Mouse (Mus musculus): Measurements from ENCODE around the gene Slc25a15.
A peak's percentile ranks its signal among the peaks of the same experiment; 100 is the strongest.

Gene Slc25a15

GRCm38 (mm10) chr8:22398142-22398951, at the start of gene Slc25a15:
Gene Slc25a15 (minus strand): TSS chr8:22398597.
- peak; percentile 93 for DNase-seq (ENCODE audit: low spot score)

GRCm38 (mm10) chr8:22411971-22412370, 13.6 kb upstream of the Slc25a15 start:
- peak; percentile 29 for DNase-seq (ENCODE audit: low spot score)

GRCm38 (mm10) chr8:22411282-22411702, 12.9 kb upstream of the Slc25a15 start, which contains the start of gene Mrps31:
Gene Mrps31 (plus strand): TSS chr8:22411361.
- DNase-seq (ENCODE audit: low spot score) = peak; percentile 94

GRCm38 (mm10) chr8:22410688-22411281, 12.4 kb upstream of the Slc25a15 start:
- DNase-seq (ENCODE audit: low spot score) = peak; percentile 14

GRCm38 (mm10) chr8:22405733-22406132, 7.3 kb upstream of the Slc25a15 start:
- no peak for DNase-seq (ENCODE audit: low spot score)

GRCm38 (mm10) chr8:22403235-22403634, 4.8 kb upstream of the Slc25a15 start:
- no peak for DNase-seq (ENCODE audit: low spot score)

- no peak for DNase-seq (ENCODE audit: low spot score)
These were observed 2.2 kb upstream of the Slc25a15 start for GRCm38 (mm10) chr8:22400593-22400992.

- no peak for DNase-seq (ENCODE audit: low spot score)
These were observed 986 bp upstream of the Slc25a15 start for GRCm38 (mm10) chr8:22399285-22399880.

GRCm38 (mm10) chr8:22397811-22398141, 621 bp downstream of the Slc25a15 start:
- no peak for DNase-seq (ENCODE audit: low spot score)

GRCm38 (mm10) chr8:22395256-22395655, 3.1 kb downstream of the Slc25a15 start:
- no peak for DNase-seq (ENCODE audit: low spot score)

GRCm38 (mm10) chr8:22394471-22394870, 3.9 kb downstream of the Slc25a15 start:
- DNase-seq (ENCODE audit: low spot score) = no peak

GRCm38 (mm10) chr8:22390766-22391463, 7.5 kb downstream of the Slc25a15 start:
- DNase-seq (ENCODE audit: low spot score) = no peak

- DNase-seq (ENCODE audit: low spot score) = no peak
These were observed 8.5 kb downstream of the Slc25a15 start for GRCm38 (mm10) chr8:22389874-22390273.

- DNase-seq (ENCODE audit: low spot score) = no peak
These were observed 13.2 kb downstream of the Slc25a15 start for GRCm38 (mm10) chr8:22385158-22385557.

GRCm38 (mm10) chr8:22382824-22383595, 15.4 kb downstream of the Slc25a15 start:
- no peak for DNase-seq (ENCODE audit: low spot score)

GRCm38 (mm10) chr8:22380934-22381333, 17.5 kb downstream of the Slc25a15 start:
- no peak for DNase-seq (ENCODE audit: low spot score)

GRCm38 (mm10) chr8:22376903-22377302, 21.5 kb downstream of the Slc25a15 start:
- peak; percentile 17 for DNase-seq (ENCODE audit: low spot score)

GRCm38 (mm10) chr8:22376311-22376710, 22.1 kb downstream of the Slc25a15 start:
- no peak for DNase-seq (ENCODE audit: low spot score)

- no peak for DNase-seq (ENCODE audit: low spot score)
These were observed 38.5 kb downstream of the Slc25a15 start for GRCm38 (mm10) chr8:22359882-22360281.

GRCm38 (mm10) chr8:22359359-22359758, 39.0 kb downstream of the Slc25a15 start:
- DNase-seq (ENCODE audit: low spot score) = no peak

GRCm38 (mm10) chr8:22335426-22335825, 63.0 kb downstream of the Slc25a15 start:
- no peak for DNase-seq (ENCODE audit: low spot score)
